Mouse (Mus musculus): ENCODE data around the gene Hspa8.
A peak's percentile ranks its signal among the peaks of the same experiment; 100 is the strongest.

Gene Hspa8

GRCm38 (mm10) chr9:40808907-40809280 is 8.1 kb downstream of the Hspa8 start:
- DNase-seq (ENCODE audit: low spot score in 2 of 2): no peak

GRCm38 (mm10) chr9:40811860-40812259 is 11.1 kb downstream of the Hspa8 start:
- DNase-seq (ENCODE audit: low spot score in 2 of 2): no peak

GRCm38 (mm10) chr9:40814060-40814459 is 13.3 kb downstream of the Hspa8 start:
- DNase-seq (ENCODE audit: low spot score in 2 of 2): no peak

- no peak for DNase-seq (ENCODE audit: low spot score in 2 of 2)
Observed at GRCm38 (mm10) chr9:40817325-40818028, 16.7 kb downstream of the Hspa8 start.

- DNase-seq (ENCODE audit: low spot score in 2 of 2): no peak
Observed at GRCm38 (mm10) chr9:40825601-40826000, 24.8 kb downstream of the Hspa8 start.

DNA sequence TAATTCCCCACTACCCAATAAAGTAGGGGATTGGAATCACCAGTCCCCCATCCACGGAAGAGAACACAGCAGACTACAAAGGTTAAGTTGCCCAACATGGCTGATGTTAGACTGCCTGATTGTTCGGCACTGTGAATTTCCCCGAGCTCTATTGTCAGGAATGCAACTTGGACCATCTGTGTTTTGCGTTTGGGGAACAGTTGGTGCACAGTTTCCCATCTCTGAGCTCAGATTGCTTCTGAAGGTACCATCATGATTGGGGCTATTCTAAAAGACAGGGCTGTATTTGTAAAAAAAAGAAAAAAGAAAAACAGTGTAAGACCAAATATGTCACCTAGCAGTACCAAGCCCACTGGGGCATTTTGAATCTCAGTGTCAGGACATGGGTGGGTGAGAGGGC is 26.6 kb downstream of the Hspa8 start:
- DNase-seq (ENCODE audit: low spot score in 2 of 2): no peak

DNA sequence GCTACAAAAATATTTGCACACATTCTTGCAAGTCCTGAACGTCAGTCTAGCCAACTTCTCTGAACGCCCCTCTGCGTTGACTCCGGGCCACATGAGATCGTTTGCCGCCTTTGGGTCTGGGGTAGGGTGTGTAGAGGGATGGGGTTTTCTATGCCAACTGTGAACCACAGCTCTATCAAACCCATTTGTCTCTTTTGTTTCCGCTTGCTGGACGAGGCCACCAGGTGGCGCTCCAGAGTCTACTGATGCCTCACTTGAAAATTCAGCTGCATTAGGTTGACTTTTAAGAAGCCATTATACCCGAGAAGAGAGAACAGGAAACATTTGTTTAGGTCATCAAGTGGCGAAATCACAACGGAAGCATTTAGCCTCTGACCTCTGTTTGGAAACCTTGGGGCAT is 33.8 kb downstream of the Hspa8 start:
- DNase-seq (ENCODE audit: low spot score in 2 of 2): peak; percentile 82 to 86

GRCm38 (mm10) chr9:40836681-40837080 is 35.9 kb downstream of the Hspa8 start:
- DNase-seq (ENCODE audit: low spot score in 2 of 2): no peak

GRCm38 (mm10) chr9:40839662-40840061 is 38.9 kb downstream of the Hspa8 start:
- no peak for DNase-seq (ENCODE audit: low spot score in 2 of 2)

GRCm38 (mm10) chr9:40851515-40851914 is 50.7 kb downstream of the Hspa8 start:
- no peak for DNase-seq (ENCODE audit: low spot score in 2 of 2)

DNA sequence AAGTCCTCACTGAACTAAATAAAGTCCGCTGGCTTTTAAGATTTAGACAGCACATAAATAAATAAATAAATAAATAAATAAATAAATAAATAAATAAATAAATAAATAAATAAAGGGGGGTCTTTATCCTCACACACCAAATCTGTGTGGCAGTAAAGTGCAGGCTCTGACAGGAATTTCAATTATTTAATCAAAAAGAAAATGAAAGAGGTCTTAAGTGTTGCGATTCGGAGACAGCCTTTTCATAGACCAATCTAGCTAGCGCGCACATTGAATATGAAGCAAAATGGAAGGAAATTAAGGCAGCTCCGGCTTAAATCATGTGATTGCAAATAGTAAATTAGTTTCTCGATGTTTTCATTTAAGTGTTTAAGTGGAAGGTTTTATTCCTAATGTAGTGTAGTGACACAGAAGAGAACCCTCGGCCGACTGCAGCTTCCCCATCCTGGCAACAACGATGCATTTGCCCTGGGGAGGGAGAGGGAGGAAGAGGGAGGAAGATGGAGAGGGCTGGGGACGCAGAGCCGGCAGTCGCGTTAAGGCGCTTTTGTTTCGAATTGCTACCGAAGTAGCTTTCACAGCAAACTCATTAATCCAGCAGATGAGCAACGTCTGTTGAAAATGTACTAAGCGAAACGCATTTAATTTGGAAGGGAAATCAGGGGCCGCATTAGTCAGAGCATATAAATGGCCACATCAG is 57.8 kb downstream of the Hspa8 start:
- peak in 1 of 2 experiments; percentile 36 for DNase-seq (ENCODE audit: low spot score in 2 of 2)

DNA sequence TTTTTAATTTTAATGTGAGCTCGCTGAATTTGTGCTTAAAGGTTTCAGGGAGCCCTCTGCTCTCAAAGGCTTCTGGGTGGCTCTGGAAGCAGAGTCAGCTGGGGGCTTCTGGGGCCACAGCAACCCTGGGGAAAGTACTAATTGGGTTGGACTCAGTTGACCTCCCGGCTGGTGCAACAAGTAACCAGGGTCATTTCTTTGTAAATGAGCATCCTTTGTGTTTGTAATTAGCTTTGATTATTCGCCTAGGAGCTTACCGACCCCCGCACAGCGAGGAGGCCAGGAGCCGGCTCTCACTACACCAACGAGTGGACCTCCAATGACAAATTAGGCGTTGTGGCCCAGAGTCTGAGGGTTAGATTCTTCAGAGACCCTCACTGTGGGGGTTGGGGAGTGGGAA is 58.4 kb downstream of the Hspa8 start:
- DNase-seq (ENCODE audit: low spot score in 2 of 2): no peak

All from frontal cortex, postnatal 36 days (tissue).